Mouse (Mus musculus) neural tube, embryonic 11.5 days (tissue): ENCODE results near the gene Gm29776. TPM values are rescaled to one million over a fixed set of nuclear protein-coding genes. Genes with fewer than 3 reads are reported as not detected.

Experiments used
- ATAC-seq: fragments of 200-750 bp; cut with Nextera tagmentation; 2 replicates; pipeline ENCODE4 v1.8.0; 2017; ENCODE audit warnings: moderate number of reproducible peaks, mild to moderate bottlenecking, moderate TSS enrichment, moderate library complexity; ENCODE audit not compliant: insufficient read depth, low FRiP score, low TSS enrichment
- DNase-seq: peaks from one replicate; pipeline ENCODE4 v3.0.0-alpha.2; 2015; ENCODE audit warnings: low spot score
- H3K27ac ChIP-seq: fragments of 300-500 bp; sonication (generic); 2 replicates; pipeline ENCODE4 v1.5.1; 2014; ENCODE audit warnings: low read depth, mild to moderate bottlenecking, low read length
- H3K27me3 ChIP-seq: fragments of 300-500 bp; sonication (generic); 2 replicates; pipeline ENCODE4 v1.6.1; 2014; ENCODE audit warnings: mild to moderate bottlenecking, low read length, mixed read lengths; ENCODE audit not compliant: control insufficient read depth, insufficient read depth
- H3K36me3 ChIP-seq: fragments of 300-500 bp; sonication (generic); 2 replicates; pipeline ENCODE4 v1.6.1; 2014; ENCODE audit warnings: mild to moderate bottlenecking, low read length, moderate library complexity, mixed read lengths; ENCODE audit not compliant: control insufficient read depth, insufficient read depth
- H3K4me1 ChIP-seq: fragments of 300-500 bp; sonication (generic); 2 replicates; pipeline ENCODE4 v1.6.1; 2014; ENCODE audit warnings: low read length, mixed read lengths; ENCODE audit not compliant: control insufficient read depth, insufficient read depth
- H3K4me2 ChIP-seq: fragments of 300-500 bp; sonication (generic); 2 replicates; pipeline ENCODE4 v1.6.1; 2014; ENCODE audit warnings: low read depth, mild to moderate bottlenecking, moderate library complexity
- H3K4me3 ChIP-seq: fragments of 300-500 bp; sonication (generic); 2 replicates; pipeline ENCODE4 v1.5.1; 2014; ENCODE audit warnings: low read depth, low read length
- H3K9ac ChIP-seq: fragments of 300-500 bp; sonication (generic); 2 replicates; pipeline ENCODE4 v1.6.1; 2014; ENCODE audit warnings: mild to moderate bottlenecking, low read length
- H3K9me3 ChIP-seq: fragments of 300-500 bp; sonication (generic); 2 replicates; pipeline ENCODE4 v1.6.1; 2016; ENCODE audit warnings: low read length; ENCODE audit not compliant: control insufficient read depth
- WGBS: fragments of 180-500 bp; shearing (Covaris S2); extraction: QIAGEN DNeasy Blood & Tissue Kit; methylation state at CpG from one replicate; pipeline ENCODE4 v1.1.7; 2014; 5-methylcytosine and 5-hydroxymethylcytosine counted together
- polyA plus RNA-seq: library from polyadenylated mRNA; unstranded; fragments of >200 nt; fragmentation: Nextera tagmentation; extraction: Ambion mirVana; gene quantifications from 2 replicates; pipeline ENCODE4 v1.2.1, GENCODE M21; 2014

Gene Gm29776
- polyA plus RNA-seq, 1 experiment from 2014 or later: 0.16 TPM

- no peaks in the 10 kb centered on the region for H3K27me3 ChIP-seq
- H3K9ac ChIP-seq: no peak overlapping the region
- no peak overlapping the region for H3K4me3 ChIP-seq
- DNase-seq (no peak), ATAC-seq (no peak)
- no peaks in the 10 kb centered on the region for H3K9me3 ChIP-seq
- WGBS: 82% methylated on average over 8 of the region's 8 CpGs
- H3K36me3 ChIP-seq: no peaks in the 10 kb centered on the region
- no peak overlapping the region for H3K4me2 ChIP-seq
- no peak overlapping the region for H3K27ac ChIP-seq
- no peaks in the 10 kb centered on the region for H3K4me1 ChIP-seq
Observed at GRCm38 (mm10) chr14:54732206-54732605, 33.6 kb upstream of the Gm29776 start.

- Histone ChIP-seq H3K9me3 (no peaks in the 10 kb centered on the region), H3K27ac (no peak overlapping the region), H3K36me3 (no peaks in the 10 kb centered on the region), H3K27me3 (no peaks in the 10 kb centered on the region), H3K4me2 (no peak overlapping the region), H3K4me1 (no peaks in the 10 kb centered on the region), H3K4me3 (no peak overlapping the region), H3K9ac (no peak overlapping the region)
- no peak for ATAC-seq
- 91% methylated on average over 6 of the region's 6 CpGs for WGBS
- DNase-seq: no peak
Observed at GRCm38 (mm10) chr14:54730305-54730704, 31.7 kb upstream of the Gm29776 start.

GRCm38 (mm10) chr14:54728823-54729653 lies 30.4 kb upstream of the Gm29776 start:
- no peak overlapping the region for H3K4me2 ChIP-seq

GRCm38 (mm10) chr14:54727565-54727964 lies 28.9 kb upstream of the Gm29776 start:
- no peaks in the 10 kb centered on the region for H3K9me3 ChIP-seq
- DNase-seq (no peak), ATAC-seq (no peak)
- H3K9ac ChIP-seq: no peak overlapping the region
- H3K36me3 ChIP-seq: no peaks in the 10 kb centered on the region
- no peak overlapping the region for H3K4me2 ChIP-seq
- H3K27ac ChIP-seq: no peak overlapping the region
- H3K4me1 ChIP-seq: no peaks in the 10 kb centered on the region
- H3K27me3 ChIP-seq: no peaks in the 10 kb centered on the region
- 84% methylated on average over 5 of the region's 5 CpGs for WGBS
- no peak overlapping the region for H3K4me3 ChIP-seq

More at GRCm38 (mm10) chr14:54728823-54729653, 30.4 kb upstream of the Gm29776 start:
- no peaks in the 10 kb centered on the region for H3K27me3 ChIP-seq
- ATAC-seq (no peak), DNase-seq (no peak)
- no peak overlapping the region for H3K27ac ChIP-seq
- 75% methylated on average over 13 of the region's 13 CpGs for WGBS
- no peaks in the 10 kb centered on the region for H3K9me3 ChIP-seq
- no peaks in the 10 kb centered on the region for H3K36me3 ChIP-seq
- no peaks in the 10 kb centered on the region for H3K4me1 ChIP-seq
- no peak overlapping the region for H3K4me3 ChIP-seq
- no peak overlapping the region for H3K9ac ChIP-seq

GRCm38 (mm10) chr14:54724049-54724448 lies 25.4 kb upstream of the Gm29776 start:
- Histone ChIP-seq H3K4me1 (no peaks in the 10 kb centered on the region), H3K9ac (no peak overlapping the region), H3K4me2 (no peak overlapping the region), H3K9me3 (no peaks in the 10 kb centered on the region), H3K27ac (no peak overlapping the region), H3K27me3 (no peaks in the 10 kb centered on the region), H3K36me3 (no peaks in the 10 kb centered on the region), H3K4me3 (no peak overlapping the region)
- 84% methylated on average over 6 of the region's 6 CpGs for WGBS
- ATAC-seq (no peak), DNase-seq (no peak)

GRCm38 (mm10) chr14:54721711-54722110 lies 23.1 kb upstream of the Gm29776 start:
- 86% methylated on average over 10 of the region's 10 CpGs for WGBS
- Histone ChIP-seq H3K4me1 (no peaks in the 10 kb centered on the region), H3K9ac (no peak overlapping the region), H3K36me3 (no peaks in the 10 kb centered on the region), H3K9me3 (no peaks in the 10 kb centered on the region), H3K27ac (no peak overlapping the region), H3K4me3 (no peak overlapping the region), H3K4me2 (no peak overlapping the region), H3K27me3 (no peaks in the 10 kb centered on the region)
- ATAC-seq: no peak
- no peak for DNase-seq

- Histone ChIP-seq H3K27ac (no peak overlapping the region), H3K4me2 (no peak overlapping the region), H3K27me3 (no peaks in the 10 kb centered on the region), H3K4me1 (no peaks in the 10 kb centered on the region), H3K9me3 (no peaks in the 10 kb centered on the region), H3K4me3 (no peak overlapping the region), H3K36me3 (no peaks in the 10 kb centered on the region), H3K9ac (no peak overlapping the region)
- ATAC-seq (no peak), DNase-seq (no peak)
- WGBS: 88% methylated on average over 7 of the region's 7 CpGs
Observed at GRCm38 (mm10) chr14:54720654-54721350, 22.2 kb upstream of the Gm29776 start.

- H3K4me2 ChIP-seq: no peak overlapping the region
- 92% methylated on average over 11 of the region's 11 CpGs for WGBS
- no peaks in the 10 kb centered on the region for H3K9me3 ChIP-seq
- H3K4me1 ChIP-seq: no peaks in the 10 kb centered on the region
- H3K4me3 ChIP-seq: no peak overlapping the region
- H3K9ac ChIP-seq: no peak overlapping the region
- DNase-seq (no peak), ATAC-seq (no peak)
- H3K36me3 ChIP-seq: no peaks in the 10 kb centered on the region
- no peaks in the 10 kb centered on the region for H3K27me3 ChIP-seq
- no peak overlapping the region for H3K27ac ChIP-seq
Observed at GRCm38 (mm10) chr14:54720041-54720440, 21.4 kb upstream of the Gm29776 start.

GRCm38 (mm10) chr14:54715402-54715801 lies 16.8 kb upstream of the Gm29776 start:
- Histone ChIP-seq H3K9ac (no peak overlapping the region), H3K27me3 (no peaks in the 10 kb centered on the region), H3K4me3 (no peak overlapping the region), H3K9me3 (no peaks in the 10 kb centered on the region), H3K36me3 (no peaks in the 10 kb centered on the region), H3K4me2 (no peak overlapping the region), H3K27ac (no peak overlapping the region), H3K4me1 (no peaks in the 10 kb centered on the region)
- 77% methylated on average over 1 of the region's 1 CpGs for WGBS
- DNase-seq (no peak), ATAC-seq (no peak)
